Mouse (Mus musculus) MEL (cell line): Measurements from ENCODE around the gene Siglecf. TPM values are rescaled to one million over a fixed set of nuclear protein-coding genes. Genes with fewer than 3 reads are reported as not detected.

ENCODE experiments used
- DNase-seq: peaks from one replicate; pipeline ENCODE4 v3.0.0; 2011; ENCODE audit warnings: low read depth, low spot score
- H3K27ac ChIP-seq: 2 replicates; pipeline ENCODE4 v1.5.1; 2012; ENCODE audit warnings: low read depth, mild to moderate bottlenecking, control low read depth, low read length, moderate library complexity; ENCODE audit not compliant: control insufficient read depth
- H3K27me3 ChIP-seq, 2 experiments: fragments of 150-350 bp in 1 of 2; sonication (generic) in 1 of 2; 2 replicates each; pipeline ENCODE4 v1.6.1; 2012; ENCODE audit warnings: low read length in 2 of 2, mild to moderate bottlenecking in 2 of 2, improper control_type of control experiment in 1 of 2, moderate library complexity in 1 of 2; ENCODE audit not compliant: insufficient read depth in 2 of 2, control insufficient read depth in 1 of 2
- H3K36me3 ChIP-seq, 2 experiments: 2 replicates each; pipeline ENCODE4 v1.6.1; 2012 to 2014; ENCODE audit warnings: low read length in 2 of 2, improper control_type of control experiment in 1 of 2, inconsistent platforms in 1 of 2, mild to moderate bottlenecking in 1 of 2; ENCODE audit not compliant: insufficient read depth in 2 of 2, control insufficient read depth in 1 of 2
- H3K4me1 ChIP-seq, 2 experiments: fragments of 150-350 bp in 1 of 2; sonication (generic) in 1 of 2; 2 replicates each; pipeline ENCODE4 v1.6.1; 2012; ENCODE audit warnings: low read length in 2 of 2, improper control_type of control experiment in 1 of 2, mild to moderate bottlenecking in 1 of 2; ENCODE audit not compliant: insufficient read depth in 2 of 2, control insufficient read depth in 1 of 2
- H3K4me3 ChIP-seq, 2 experiments: fragments of 150-350 bp in 1 of 2; sonication (generic) in 1 of 2; 2 replicates each; pipeline ENCODE4 v1.5.1; 2012; ENCODE audit warnings: low read depth in 2 of 2, low read length in 2 of 2, mild to moderate bottlenecking in 2 of 2, moderate library complexity in 2 of 2, control low read depth in 1 of 2, improper control_type of control experiment in 1 of 2; ENCODE audit not compliant: control insufficient read depth in 1 of 2, insufficient read depth in 1 of 2
- H3K79me2 ChIP-seq: 2 replicates; pipeline ENCODE4 v1.6.1; 2012; ENCODE audit warnings: mild to moderate bottlenecking, low read length, moderate library complexity; ENCODE audit not compliant: control insufficient read depth, poor library complexity, insufficient read depth
- H3K9ac ChIP-seq: 2 replicates; pipeline ENCODE4 v1.6.1; 2012; ENCODE audit warnings: low read depth, mild to moderate bottlenecking, control low read depth, low read length, moderate library complexity; ENCODE audit not compliant: control insufficient read depth, poor library complexity, severe bottlenecking
- H3K9me3 ChIP-seq: fragments of 150-350 bp; sonication (generic); replicated peaks from 2 replicates; pipeline ENCODE4 v1.6.1; 2012; ENCODE audit warnings: mild to moderate bottlenecking, low read length, improper control_type of control experiment, moderate library complexity; ENCODE audit not compliant: insufficient read depth
- CHD2 ChIP-seq: IDR thresholded peaks from 2 replicates; pipeline ENCODE4 v1.6.1; 2011; ENCODE audit warnings: low read length, improper control_type of control experiment
- E2F4 ChIP-seq: IDR thresholded peaks from 2 replicates; pipeline ENCODE4 v1.6.1; 2011; ENCODE audit warnings: low read depth, low read length, improper control_type of control experiment, borderline replicate concordance
- EP300 ChIP-seq, 2 experiments: IDR thresholded peaks; 2 replicates each; pipeline ENCODE4 v1.6.1; 2011; ENCODE audit warnings: improper control_type of control experiment in 2 of 2, low read length in 2 of 2, low read depth in 1 of 2, mild to moderate bottlenecking in 1 of 2
- ETS1 ChIP-seq: IDR thresholded peaks from 2 replicates; pipeline ENCODE4 v1.6.1; 2012; ENCODE audit warnings: low read depth, mild to moderate bottlenecking, inconsistent platforms, low read length, improper control_type of control experiment, moderate library complexity
- GABPA ChIP-seq: IDR thresholded peaks from 2 replicates; pipeline ENCODE4 v1.6.1; 2012; ENCODE audit warnings: low read depth, mild to moderate bottlenecking, inconsistent platforms, low read length, improper control_type of control experiment, moderate library complexity
- GATA1 ChIP-seq: IDR thresholded peaks from 2 replicates; pipeline ENCODE4 v1.6.1; 2011; ENCODE audit warnings: low read depth, low read length, improper control_type of control experiment
- HCFC1 ChIP-seq: IDR thresholded peaks from 2 replicates; pipeline ENCODE4 v1.6.1; 2012; ENCODE audit warnings: low read depth, mild to moderate bottlenecking, inconsistent platforms, low read length, improper control_type of control experiment, moderate library complexity
- JUND ChIP-seq: IDR thresholded peaks from 2 replicates; pipeline ENCODE4 v1.6.1; 2011; ENCODE audit warnings: low read depth, mild to moderate bottlenecking, improper control_type of control experiment, low read length
- KAT2A ChIP-seq: conservative IDR thresholded peaks from 2 replicates; pipeline ENCODE4 v1.6.1; 2012; ENCODE audit warnings: low read depth, low read length, improper control_type of control experiment, inconsistent platforms
- MAFK ChIP-seq: IDR thresholded peaks from 2 replicates; pipeline ENCODE4 v1.6.1; 2011; ENCODE audit warnings: low read depth, mild to moderate bottlenecking, low read length, improper control_type of control experiment, borderline replicate concordance
- MAX ChIP-seq: IDR thresholded peaks from 2 replicates; pipeline ENCODE4 v1.6.1; 2011; ENCODE audit warnings: low read length, improper control_type of control experiment
- MAZ ChIP-seq: IDR thresholded peaks from 2 replicates; pipeline ENCODE4 v1.6.1; 2012; ENCODE audit warnings: low read depth, mild to moderate bottlenecking, inconsistent platforms, low read length, improper control_type of control experiment
- MEF2A ChIP-seq: IDR thresholded peaks from 2 replicates; pipeline ENCODE4 v1.6.1; 2014; ENCODE audit warnings: low read depth, mild to moderate bottlenecking, inconsistent platforms, low read length, improper control_type of control experiment; ENCODE audit not compliant: poor library complexity, insufficient replicate concordance, severe bottlenecking; ENCODE audit errors: extremely low read depth
- MXI1 ChIP-seq: IDR thresholded peaks from 2 replicates; pipeline ENCODE4 v1.6.1; 2011; ENCODE audit warnings: mild to moderate bottlenecking, low read depth, low read length, improper control_type of control experiment
- MYC ChIP-seq: IDR thresholded peaks from 2 replicates; pipeline ENCODE4 v1.6.1; 2011; ENCODE audit warnings: low read depth, mild to moderate bottlenecking, low read length, improper control_type of control experiment, moderate library complexity
- NELFE ChIP-seq: IDR thresholded peaks from 2 replicates; pipeline ENCODE4 v1.6.1; 2011; ENCODE audit warnings: low read depth, low read length, improper control_type of control experiment
- POLR2AphosphoS2 ChIP-seq: IDR thresholded peaks from 2 replicates; pipeline ENCODE4 v1.6.1; 2011; ENCODE audit warnings: low read length, improper control_type of control experiment
- RAD21 ChIP-seq: IDR thresholded peaks from 2 replicates; pipeline ENCODE4 v1.6.1; 2011; ENCODE audit warnings: mild to moderate bottlenecking, low read depth, low read length, improper control_type of control experiment
- SIN3A ChIP-seq: IDR thresholded peaks from 2 replicates; pipeline ENCODE4 v1.6.1; 2012; ENCODE audit warnings: low read length, improper control_type of control experiment, inconsistent platforms
- TBP ChIP-seq: IDR thresholded peaks from 2 replicates; pipeline ENCODE4 v1.8.0; 2011; ENCODE audit warnings: low read depth, low read length, improper control_type of control experiment
- TCF12 ChIP-seq: IDR thresholded peaks from 2 replicates; pipeline ENCODE4 v1.6.1; 2014; ENCODE audit warnings: low read depth, mild to moderate bottlenecking, inconsistent platforms, low read length, improper control_type of control experiment, moderate library complexity
- USF1 ChIP-seq: IDR thresholded peaks from 2 replicates; pipeline ENCODE4 v1.6.1; 2014; ENCODE audit warnings: low read depth, mild to moderate bottlenecking, inconsistent platforms, low read length, improper control_type of control experiment, moderate library complexity
- polyA plus RNA-seq, 2 experiments: library from polyadenylated mRNA; stranded (reverse) in 1 of 2; unstranded in 1 of 2; fragments of >175 nt in 1 of 2; fragments of >200 nt in 1 of 2; gene quantifications; 2 replicates each; pipeline versions ENCODE4 v1.2.1 to v1.2.4; 2012; ENCODE audit warnings: low replicate concordance in 2 of 2, low read depth in 1 of 2; ENCODE audit not compliant: insufficient read length in 2 of 2, insufficient read depth in 1 of 2, missing spikeins in 1 of 2
- total RNA-seq: library from RNA; depleted of rRNA; stranded (reverse); fragments of 300-350 nt; gene quantifications from 2 replicates; pipeline ENCODE4 v1.2.3, GENCODE M21; 2012

The Siglecf gene
- total and polyA plus RNA-seq, 3 experiments: 22.6 to 26.7 TPM; not detected in 1

DNA sequence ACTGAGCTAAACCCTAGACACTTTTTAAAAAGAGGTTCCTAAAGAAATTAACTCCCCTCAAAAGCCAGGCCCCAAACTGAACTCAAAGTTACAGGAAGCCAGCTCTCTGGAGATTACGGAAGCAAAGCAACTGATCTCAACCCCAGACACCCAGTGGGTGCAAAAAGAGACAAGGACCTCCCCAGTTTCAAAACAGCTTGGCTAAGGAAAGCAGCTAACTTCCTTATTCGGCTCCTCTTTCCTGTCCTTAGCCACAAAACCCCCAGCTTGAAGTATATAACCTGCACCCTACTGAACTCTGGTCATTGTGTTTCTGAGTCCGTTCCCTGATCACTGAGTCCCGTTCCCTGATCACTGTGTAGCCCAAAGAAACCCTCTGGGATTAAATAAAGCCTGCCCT is 2.0 kb downstream of the Siglecf start (continued):
- TF ChIP-seq E2F4 (no peak), MAX (no peak; the same call in 1 of the 2 replicates)

GRCm38 (mm10) chr7:43353758-43354157 is 2.6 kb downstream of the Siglecf start:
- peak; percentile 71 for DNase-seq
- no peaks in the 10 kb centered on the region for H3K27me3 ChIP-seq
- H3K9ac ChIP-seq: peak overlapping the region; percentile 72
- H3K27ac ChIP-seq: peak overlapping the region; percentile 98
- H3K4me1 ChIP-seq: peaks cover 9 to 45% of the 10 kb centered on the region in 2 experiments
- peak overlapping the region; percentile 35 to 37; a peak in 3 of 4 replicates for H3K4me3 ChIP-seq
- H3K9me3 ChIP-seq: no peaks in the 10 kb centered on the region
- peaks cover 13% of the 10 kb centered on the region for H3K79me2 ChIP-seq
- peaks cover 0 to 31% of the 10 kb centered on the region in 2 experiments; a peak in 2 of 4 replicates for H3K36me3 ChIP-seq
- no peak for TF ChIP-seq CHD2
- peak; percentile 47; the same call in 1 of the 2 replicates for TF ChIP-seq ETS1
- TF ChIP-seq MYC: peak; percentile 51; the same call in 1 of the 2 replicates
- no peak for TF ChIP-seq MAFK
- no peak for TF ChIP-seq JUND
- TF ChIP-seq GATA1: peak; percentile 37; the same call in 1 of the 2 replicates
- no peak for TF ChIP-seq NELFE
- TF ChIP-seq POLR2AphosphoS2: no peak
- TF ChIP-seq MAX: 0 out of 2 replicates have a peak, but pooled peaks have one; percentile 38
- no peak for TF ChIP-seq RAD21
- TF ChIP-seq MEF2A: no peak
- TF ChIP-seq MXI1: no peak
- TF ChIP-seq SIN3A: no peak
- TF ChIP-seq USF1: no peak
- TF ChIP-seq EP300 (IDR thresholded peaks at IDR 0.05; ENCODE audit: low read depth in 1 of 2, low read length in 2 of 2): peak in 1 of 2 experiments; percentile 68; a peak in 2 of 4 replicates
- TF ChIP-seq GABPA: no peak
- TF ChIP-seq HCFC1: no peak
- TF ChIP-seq MAZ: no peak
- no peak for TF ChIP-seq KAT2A
- peak; percentile 8; the same call in 1 of the 2 replicates for TF ChIP-seq TCF12
- 0 out of 2 replicates have a peak, but pooled peaks have one; percentile 29 for TF ChIP-seq TBP
